Mouse (Mus musculus) hindbrain, embryonic 13.5 days (tissue): ENCODE data around the gene Heatr5a. TPM values are rescaled to one million over a fixed set of nuclear protein-coding genes. Genes with fewer than 3 reads are reported as not detected.

Experiments
- ATAC-seq: fragments of 200-750 bp; cut with Nextera tagmentation; 2 replicates; pipeline ENCODE4 v1.8.0; 2017; ENCODE audit warnings: moderate TSS enrichment; ENCODE audit not compliant: low FRiP score
- H3K27ac ChIP-seq: fragments of 300-500 bp; sonication (generic); 2 replicates; pipeline ENCODE4 v1.5.1; 2015; ENCODE audit warnings: inconsistent platforms, mild to moderate bottlenecking, moderate library complexity
- H3K27me3 ChIP-seq: fragments of 300-500 bp; sonication (generic); 2 replicates; pipeline ENCODE4 v1.6.1; 2015; ENCODE audit warnings: mild to moderate bottlenecking, inconsistent platforms
- H3K36me3 ChIP-seq: fragments of 300-500 bp; sonication (generic); 2 replicates; pipeline ENCODE4 v1.6.1; 2015; ENCODE audit warnings: mild to moderate bottlenecking, inconsistent platforms
- H3K4me1 ChIP-seq: fragments of 300-500 bp; sonication (generic); replicated peaks from 2 replicates; pipeline ENCODE4 v1.6.1; 2015; ENCODE audit warnings: inconsistent platforms
- H3K4me2 ChIP-seq: fragments of 300-500 bp; sonication (generic); 2 replicates; pipeline ENCODE4 v1.6.1; 2015; ENCODE audit warnings: inconsistent platforms, mild to moderate bottlenecking, moderate library complexity
- H3K4me3 ChIP-seq: fragments of 300-500 bp; sonication (generic); 2 replicates; pipeline ENCODE4 v1.5.1; 2015; ENCODE audit warnings: mild to moderate bottlenecking, inconsistent platforms
- H3K9ac ChIP-seq: fragments of 300-500 bp; sonication (generic); 2 replicates; pipeline ENCODE4 v1.6.1; 2015; ENCODE audit warnings: mild to moderate bottlenecking, inconsistent platforms
- H3K9me3 ChIP-seq: fragments of 300-500 bp; sonication (generic); 2 replicates; pipeline ENCODE4 v1.6.1; 2016; ENCODE audit warnings: inconsistent platforms
- WGBS: fragments of 180-500 bp; shearing (Covaris S2); methylation state at CpG from one replicate; pipeline ENCODE4 v1.1.7; 2015; 5-methylcytosine and 5-hydroxymethylcytosine counted together
- polyA plus RNA-seq: library from polyadenylated mRNA; unstranded; fragments of >200 nt; fragmentation: Nextera tagmentation; extraction: Ambion mirVana; gene quantifications from 2 replicates; pipeline ENCODE4 v1.2.1, GENCODE M21; 2015

Heatr5a gene
- polyA plus RNA-seq, 1 experiment from 2014 or later, result 5.8 TPM

DNA sequence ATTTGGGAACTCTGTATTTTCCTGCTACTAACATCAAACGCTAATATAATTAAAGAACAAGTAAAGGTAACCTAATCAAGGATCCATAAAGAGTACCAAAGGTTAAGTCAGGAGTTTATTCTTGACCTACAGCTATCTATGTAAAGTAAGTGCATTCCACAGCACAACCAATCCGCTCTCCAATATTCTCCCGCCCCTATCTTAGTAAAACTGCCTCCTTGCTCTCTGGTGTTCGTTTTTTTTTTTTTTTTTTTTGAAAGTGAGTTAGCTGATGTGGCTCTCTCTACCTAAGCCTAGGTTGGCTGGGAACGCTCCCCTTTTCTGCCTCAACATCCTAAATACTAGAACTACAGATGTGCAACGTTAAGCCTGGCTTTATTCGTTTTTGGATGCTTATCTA is 1.2 kb downstream of the Heatr5a start:
- Histone ChIP-seq H3K4me3 (peak overlapping the region; percentile 92), H3K4me1 (peaks cover 14% of the 10 kb centered on the region), H3K27ac (no peak overlapping the region), H3K36me3 (no peaks in the 10 kb centered on the region), H3K4me2 (peak overlapping the region; percentile 65), H3K27me3 (0 out of 2 replicates have a peak, but pooled peaks cover 2% of the 10 kb centered on the region), H3K9me3 (peaks cover 5% of the 10 kb centered on the region; the same call in 1 of the 2 replicates), H3K9ac (0 out of 2 replicates have a peak overlapping the region, but pooled peaks have one; percentile 2)
- 35% methylated on average over 7 of the region's 7 CpGs for WGBS
- ATAC-seq, result no peak

DNA sequence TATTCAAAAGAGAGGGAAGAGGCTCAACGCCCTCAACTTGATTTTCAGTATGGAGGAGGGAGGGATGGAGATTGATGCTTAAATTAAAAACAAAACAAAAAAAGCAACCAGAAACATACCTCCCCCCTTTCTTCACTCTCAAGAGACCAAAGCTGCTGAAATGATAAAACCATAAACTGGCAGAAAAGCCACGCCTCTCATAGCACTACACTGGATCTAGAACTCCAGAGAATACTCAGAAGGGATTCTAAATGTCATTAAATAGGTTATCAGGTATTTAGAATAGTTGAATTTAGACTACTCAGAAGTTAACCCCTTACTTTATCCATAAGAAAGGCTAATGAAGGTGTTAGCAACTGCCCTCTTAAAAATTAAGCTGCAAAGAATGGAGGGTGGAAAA is 2.0 kb downstream of the Heatr5a start:
- Histone ChIP-seq H3K27ac (no peak overlapping the region), H3K4me3 (no peak overlapping the region), H3K4me2 (no peak overlapping the region), H3K27me3 (0 out of 2 replicates have a peak, but pooled peaks cover 2% of the 10 kb centered on the region), H3K36me3 (no peaks in the 10 kb centered on the region), H3K4me1 (peaks cover 15% of the 10 kb centered on the region), H3K9me3 (peaks cover 5% of the 10 kb centered on the region; the same call in 1 of the 2 replicates), H3K9ac (no peak overlapping the region)
- 91% methylated on average over 2 of the region's 2 CpGs for WGBS
- ATAC-seq, result no peak

DNA sequence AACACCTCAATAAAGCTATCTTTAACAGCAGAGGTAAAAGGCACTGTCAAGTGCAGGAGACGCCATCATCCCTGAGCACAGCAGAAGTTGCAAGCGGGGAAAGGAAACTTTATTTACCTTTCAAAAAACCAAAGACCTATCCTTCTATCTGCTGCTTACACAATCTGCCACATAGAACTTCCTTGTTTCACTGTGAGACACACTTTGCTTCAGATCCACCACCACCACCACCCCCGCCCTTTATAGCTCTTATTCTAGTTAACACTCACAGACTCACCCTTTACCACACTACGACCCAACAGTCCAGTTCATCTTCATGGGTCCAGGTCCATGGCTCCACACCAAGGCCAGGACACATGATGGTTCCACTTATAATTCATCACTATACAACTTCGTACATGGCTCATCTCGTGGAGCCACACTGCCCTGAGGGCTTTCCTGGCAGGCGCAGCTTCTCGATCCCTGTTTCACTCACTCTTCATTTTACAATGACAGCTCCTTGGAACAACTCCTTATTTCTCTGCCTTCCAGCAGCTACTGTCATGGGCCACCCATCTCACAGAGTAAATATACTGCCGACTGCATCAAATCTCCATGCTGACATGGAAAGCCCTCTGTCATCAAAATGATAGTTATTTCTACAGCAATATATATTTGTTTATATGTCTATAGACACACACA is 3.1 kb downstream of the Heatr5a start:
- Histone ChIP-seq H3K4me3 (no peak overlapping the region), H3K36me3 (no peaks in the 10 kb centered on the region), H3K27me3 (0 out of 2 replicates have a peak, but pooled peaks cover 2% of the 10 kb centered on the region), H3K9me3 (peaks cover 5% of the 10 kb centered on the region; the same call in 1 of the 2 replicates), H3K9ac (no peak overlapping the region), H3K4me2 (no peak overlapping the region), H3K4me1 (peaks cover 17% of the 10 kb centered on the region), H3K27ac (no peak overlapping the region)
- no peak for ATAC-seq
- WGBS, result 85% methylated on average over 9 of the region's 9 CpGs

DNA sequence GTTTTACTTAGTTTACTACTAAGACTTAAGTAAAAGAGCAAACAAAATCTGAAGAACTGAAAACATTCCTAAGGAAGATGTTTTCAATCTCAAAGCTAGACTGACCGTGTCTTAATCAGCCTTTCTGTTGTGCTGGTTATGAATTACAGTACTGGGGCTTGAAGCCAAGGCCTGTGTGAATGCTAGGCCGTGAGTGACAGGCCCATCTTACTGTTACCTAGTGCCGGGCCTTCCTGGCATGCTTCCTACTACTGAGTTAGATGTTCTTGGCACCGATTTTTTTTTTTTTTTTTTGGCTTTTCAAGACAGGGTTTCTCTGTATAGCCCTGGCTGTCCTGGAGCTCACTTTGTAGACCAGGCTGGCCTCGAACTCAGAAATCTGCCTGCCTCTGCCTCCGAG is 13.5 kb downstream of the Heatr5a start:
- no peak overlapping the region for H3K27ac ChIP-seq
- no peaks in the 10 kb centered on the region for H3K9me3 ChIP-seq
- no peaks in the 10 kb centered on the region for H3K27me3 ChIP-seq
- 87% methylated on average over 6 of the region's 6 CpGs for WGBS
- H3K9ac ChIP-seq, result no peak overlapping the region
- no peak overlapping the region for H3K4me2 ChIP-seq
- H3K36me3 ChIP-seq, result peaks cover 20% of the 10 kb centered on the region
- no peak overlapping the region for H3K4me3 ChIP-seq
- ATAC-seq, result no peak
- H3K4me1 ChIP-seq, result no peaks in the 10 kb centered on the region

DNA sequence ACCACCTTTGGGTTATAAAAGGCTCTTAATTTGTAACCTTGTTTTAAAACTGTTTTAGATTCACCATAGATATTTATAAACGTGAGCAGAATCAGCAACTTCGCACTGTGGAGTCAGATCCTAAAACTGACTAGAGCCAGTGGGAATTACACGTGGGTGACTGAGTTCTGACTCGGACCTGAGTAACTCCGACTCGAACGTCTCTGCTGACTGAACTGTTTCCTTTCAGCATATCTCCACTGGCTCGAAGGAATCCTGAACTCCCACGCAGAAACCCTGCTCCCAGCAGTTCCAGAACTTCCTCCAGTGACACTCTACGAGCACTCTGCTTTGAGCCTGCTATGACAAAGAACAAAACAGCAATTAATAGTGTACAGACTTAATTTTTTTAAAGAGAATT is 18.8 kb downstream of the Heatr5a start:
- Histone ChIP-seq H3K9ac (no peak overlapping the region), H3K4me2 (no peak overlapping the region), H3K36me3 (peaks cover 57% of the 10 kb centered on the region), H3K4me3 (no peak overlapping the region), H3K9me3 (no peaks in the 10 kb centered on the region), H3K27me3 (no peaks in the 10 kb centered on the region), H3K27ac (no peak overlapping the region), H3K4me1 (no peaks in the 10 kb centered on the region)
- ATAC-seq, result no peak
- WGBS, result 81% methylated on average over 10 of the region's 10 CpGs

DNA sequence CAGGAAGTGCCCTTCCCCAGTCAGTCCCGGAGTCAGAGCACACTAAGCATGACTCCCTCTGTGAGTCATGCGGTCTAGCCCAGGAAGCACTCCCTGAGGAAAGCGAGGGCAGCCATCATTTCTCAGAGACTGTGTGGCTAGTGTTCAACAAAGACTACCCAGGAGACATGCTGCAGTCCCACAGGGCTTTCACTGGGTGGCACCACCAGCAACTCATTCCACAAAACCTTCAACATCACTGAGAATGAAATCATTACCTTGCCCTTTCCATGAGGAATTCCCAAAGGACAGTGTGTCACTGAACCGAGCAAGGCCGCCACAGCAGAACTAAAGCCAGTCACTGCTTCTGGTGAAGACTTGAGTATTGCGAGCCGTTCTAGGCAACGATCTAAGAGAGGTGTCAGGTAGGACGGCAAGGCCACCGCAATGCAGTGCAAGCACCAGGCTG is 23.6 kb downstream of the Heatr5a start:
- no peak overlapping the region for H3K4me2 ChIP-seq
- H3K4me1 ChIP-seq, result no peaks in the 10 kb centered on the region
- no peak overlapping the region for H3K4me3 ChIP-seq
- no peak overlapping the region for H3K9ac ChIP-seq
- no peaks in the 10 kb centered on the region for H3K27me3 ChIP-seq
- no peak for ATAC-seq
- H3K27ac ChIP-seq, result no peak overlapping the region
- H3K36me3 ChIP-seq, result peaks cover 47% of the 10 kb centered on the region
- H3K9me3 ChIP-seq, result no peaks in the 10 kb centered on the region
- WGBS, result 79% methylated on average over 10 of the region's 10 CpGs

DNA sequence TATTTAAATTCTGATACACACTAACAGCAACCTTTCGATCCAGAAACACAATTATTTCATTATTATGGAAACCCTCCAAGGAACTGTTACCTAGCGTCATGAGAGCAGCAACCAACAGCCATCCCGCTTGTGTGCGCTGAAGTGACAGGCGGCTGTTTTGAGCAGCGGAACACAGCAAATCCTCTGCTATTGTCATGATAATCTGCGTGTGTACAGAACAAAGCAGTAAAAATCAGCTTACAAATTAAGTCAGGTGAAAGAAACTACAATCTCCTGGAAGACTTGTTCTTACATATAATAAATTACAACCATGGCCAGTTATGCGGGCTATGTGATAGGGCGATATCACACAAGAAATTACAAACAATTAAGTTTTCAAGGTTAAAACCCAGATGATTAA is 25.8 kb downstream of the Heatr5a start:
- H3K27ac ChIP-seq, result no peak overlapping the region
- H3K9ac ChIP-seq, result no peak overlapping the region
- no peak overlapping the region for H3K4me2 ChIP-seq
- WGBS, result 41% methylated on average over 9 of the region's 9 CpGs
- no peaks in the 10 kb centered on the region for H3K27me3 ChIP-seq
- H3K9me3 ChIP-seq, result no peaks in the 10 kb centered on the region
- H3K36me3 ChIP-seq, result peaks cover 26% of the 10 kb centered on the region
- no peak for ATAC-seq
- no peak overlapping the region for H3K4me3 ChIP-seq
- no peaks in the 10 kb centered on the region for H3K4me1 ChIP-seq

DNA sequence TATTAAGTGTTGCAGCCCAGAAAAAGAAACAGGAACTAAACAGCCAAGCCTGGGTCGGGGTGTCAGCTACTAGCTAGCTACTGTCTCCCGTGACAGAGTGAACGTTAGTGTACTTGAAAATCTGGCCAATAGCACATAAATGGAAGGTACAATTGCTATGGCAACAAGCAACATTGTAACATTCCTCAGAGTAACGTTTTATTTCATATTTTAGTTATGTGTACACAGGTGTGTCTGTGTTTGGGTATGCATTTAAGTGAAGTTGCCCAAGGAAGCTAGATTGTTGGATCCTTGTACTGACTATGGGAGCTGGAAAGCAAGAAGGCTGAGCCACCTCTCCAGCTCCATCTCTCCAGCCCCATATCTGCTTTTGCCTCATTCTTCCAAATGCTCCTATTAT is 31.3 kb downstream of the Heatr5a start:
- Histone ChIP-seq H3K9ac (no peak overlapping the region), H3K27ac (no peak overlapping the region), H3K9me3 (no peaks in the 10 kb centered on the region), H3K36me3 (peaks cover 12% of the 10 kb centered on the region), H3K4me2 (no peak overlapping the region), H3K4me3 (no peak overlapping the region), H3K4me1 (no peaks in the 10 kb centered on the region), H3K27me3 (no peaks in the 10 kb centered on the region)
- ATAC-seq, result no peak
- 87% methylated on average over 4 of the region's 4 CpGs for WGBS

DNA sequence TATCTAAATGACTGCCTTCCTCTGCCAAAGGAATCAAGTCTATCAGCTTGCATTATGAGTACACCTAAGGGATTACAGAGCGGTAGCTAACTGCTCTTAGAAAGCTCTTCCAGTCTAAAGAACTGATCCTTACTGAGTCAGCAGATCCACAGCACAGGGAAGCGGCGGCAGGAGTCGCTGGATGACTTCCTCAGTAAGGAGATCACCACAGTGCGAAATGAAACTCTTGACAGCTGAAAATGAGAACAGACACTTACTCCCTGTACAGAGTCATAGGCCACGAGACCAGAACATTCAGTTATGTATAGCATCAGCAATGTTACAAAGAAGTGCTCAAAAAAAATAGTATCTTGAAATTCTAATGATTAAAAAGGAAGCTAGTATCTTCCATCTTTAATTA is 33.2 kb downstream of the Heatr5a start:
- no peak for ATAC-seq
- WGBS, result 81% methylated on average over 6 of the region's 6 CpGs
- Histone ChIP-seq H3K4me1 (no peaks in the 10 kb centered on the region), H3K9ac (no peak overlapping the region), H3K4me2 (no peak overlapping the region), H3K27ac (no peak overlapping the region), H3K4me3 (no peak overlapping the region), H3K9me3 (no peaks in the 10 kb centered on the region), H3K36me3 (peaks cover 12% of the 10 kb centered on the region), H3K27me3 (no peaks in the 10 kb centered on the region)

DNA sequence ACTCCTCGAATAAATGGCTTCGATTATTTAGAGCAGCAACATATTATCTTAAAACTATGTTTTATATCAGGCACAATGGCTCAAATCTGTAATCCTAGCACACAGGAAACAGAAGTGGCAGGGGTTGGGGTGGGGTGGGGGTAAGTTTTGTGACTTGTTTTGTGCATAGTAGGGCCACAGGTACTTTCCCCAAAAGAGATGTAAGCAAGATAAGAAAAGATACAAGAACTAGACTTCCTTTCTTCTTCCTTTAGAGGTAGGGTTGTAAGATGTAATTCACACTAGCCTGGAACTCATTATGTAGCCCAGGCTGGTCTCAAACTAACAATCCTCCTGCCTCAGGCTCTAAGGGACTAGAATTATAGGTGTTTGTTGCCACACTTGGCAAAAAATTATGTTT is 41.5 kb downstream of the Heatr5a start:
- Histone ChIP-seq H3K27ac (no peak overlapping the region), H3K36me3 (peaks cover 11% of the 10 kb centered on the region; the same call in 1 of the 2 replicates), H3K9me3 (no peaks in the 10 kb centered on the region), H3K4me2 (no peak overlapping the region), H3K9ac (no peak overlapping the region), H3K4me3 (no peak overlapping the region), H3K4me1 (no peaks in the 10 kb centered on the region), H3K27me3 (no peaks in the 10 kb centered on the region)
- no peak for ATAC-seq
- 98% methylated on average over 2 of the region's 2 CpGs for WGBS

DNA sequence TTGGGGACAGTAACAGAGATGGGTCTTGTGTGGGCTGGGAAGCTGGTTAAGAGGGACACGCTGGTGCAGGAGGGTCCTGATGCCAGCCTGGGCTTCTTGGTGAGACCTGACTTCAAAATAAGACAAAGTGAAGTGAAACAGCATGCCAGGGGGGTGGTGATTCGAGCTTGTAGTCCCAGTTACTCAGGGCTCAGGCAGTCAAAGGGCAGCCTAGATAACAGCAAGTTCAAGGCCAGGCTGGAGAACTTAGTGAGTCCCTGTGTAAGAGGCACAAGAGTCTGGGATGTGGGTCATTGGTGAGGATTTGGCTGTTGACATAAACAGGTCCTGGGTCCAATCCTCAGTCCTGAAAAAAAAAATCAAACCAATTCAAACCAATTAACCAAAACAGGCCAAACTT is 53.9 kb downstream of the Heatr5a start:
- Histone ChIP-seq H3K27me3 (no peaks in the 10 kb centered on the region), H3K4me1 (no peaks in the 10 kb centered on the region), H3K27ac (no peak overlapping the region), H3K4me2 (no peak overlapping the region), H3K4me3 (no peak overlapping the region), H3K36me3 (peaks cover 42% of the 10 kb centered on the region), H3K9me3 (no peaks in the 10 kb centered on the region), H3K9ac (no peak overlapping the region)
- no peak for ATAC-seq
- 84% methylated on average over 2 of the region's 2 CpGs for WGBS

DNA sequence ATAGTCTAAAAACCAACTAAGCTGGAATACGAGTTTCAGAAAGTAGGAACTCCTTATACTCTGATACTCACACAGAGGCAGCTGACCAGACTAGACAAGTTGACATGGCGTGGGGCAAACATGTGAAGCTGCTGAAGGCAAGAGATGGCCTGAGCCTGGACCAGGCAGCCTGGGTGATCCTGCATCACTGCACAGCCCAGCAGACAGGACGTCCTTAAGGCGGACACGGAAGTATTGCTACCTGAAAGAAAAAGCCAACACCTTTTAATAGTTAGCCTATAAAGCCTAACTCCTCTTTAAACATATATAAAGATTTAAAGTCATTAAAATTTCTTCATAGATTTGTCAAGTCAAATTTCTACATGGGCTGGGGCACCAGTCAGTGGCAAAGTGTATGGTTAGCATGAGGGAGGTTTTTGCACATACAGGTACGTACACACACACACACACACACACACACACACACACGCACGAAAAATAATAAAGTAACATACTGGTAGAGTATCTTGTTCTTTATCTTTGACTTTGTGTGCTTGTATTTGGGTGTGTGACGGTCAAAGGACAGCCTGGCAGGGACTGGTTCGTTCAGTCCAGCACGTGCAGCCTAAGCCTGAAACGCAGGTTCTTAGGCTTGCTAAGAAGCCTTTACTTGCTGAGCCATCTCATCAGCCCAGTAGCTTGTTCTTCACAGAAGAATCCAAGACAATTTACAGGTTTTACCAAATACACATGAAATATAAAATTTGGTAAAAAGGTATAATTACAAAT is 56.0 kb downstream of the Heatr5a start:
- no peak overlapping the region for H3K4me3 ChIP-seq
- H3K27me3 ChIP-seq, result no peaks in the 10 kb centered on the region
- H3K36me3 ChIP-seq, result peaks cover 27% of the 10 kb centered on the region
- 96% methylated on average over 12 of the region's 12 CpGs for WGBS
- no peaks in the 10 kb centered on the region for H3K9me3 ChIP-seq
- H3K4me2 ChIP-seq, result no peak overlapping the region
- ATAC-seq, result no peak
- no peak overlapping the region for H3K27ac ChIP-seq
- no peak overlapping the region for H3K9ac ChIP-seq
- H3K4me1 ChIP-seq, result no peaks in the 10 kb centered on the region

DNA sequence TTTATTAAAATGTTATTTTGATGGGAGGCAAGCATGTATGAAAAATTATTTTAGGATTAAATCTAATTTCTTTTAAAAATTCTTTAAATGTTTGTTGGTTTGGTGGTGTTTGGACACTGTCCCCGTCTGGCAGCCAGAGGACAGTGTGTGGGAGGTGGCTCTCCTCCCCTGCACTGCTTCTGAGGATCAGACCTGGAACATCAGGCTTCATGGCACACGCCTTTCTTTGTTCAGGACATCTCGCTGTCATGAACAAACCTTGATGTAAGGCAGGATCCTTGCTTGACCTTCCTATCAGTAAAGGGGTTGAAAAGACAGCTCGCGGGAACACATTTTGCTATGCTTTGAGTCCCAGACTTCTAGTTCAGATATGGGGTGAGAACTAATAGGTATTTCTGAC is 61.9 kb downstream of the Heatr5a start:
- Histone ChIP-seq H3K4me2 (no peak overlapping the region), H3K4me1 (no peaks in the 10 kb centered on the region), H3K4me3 (no peak overlapping the region), H3K36me3 (peaks cover 12% of the 10 kb centered on the region), H3K9ac (no peak overlapping the region), H3K27me3 (no peaks in the 10 kb centered on the region), H3K27ac (no peak overlapping the region), H3K9me3 (no peaks in the 10 kb centered on the region)
- 94% methylated on average over 5 of the region's 5 CpGs for WGBS
- ATAC-seq, result no peak
